22 mouse cellular contexts compared by ENCODE assay signal in the genomic region with DNA sequence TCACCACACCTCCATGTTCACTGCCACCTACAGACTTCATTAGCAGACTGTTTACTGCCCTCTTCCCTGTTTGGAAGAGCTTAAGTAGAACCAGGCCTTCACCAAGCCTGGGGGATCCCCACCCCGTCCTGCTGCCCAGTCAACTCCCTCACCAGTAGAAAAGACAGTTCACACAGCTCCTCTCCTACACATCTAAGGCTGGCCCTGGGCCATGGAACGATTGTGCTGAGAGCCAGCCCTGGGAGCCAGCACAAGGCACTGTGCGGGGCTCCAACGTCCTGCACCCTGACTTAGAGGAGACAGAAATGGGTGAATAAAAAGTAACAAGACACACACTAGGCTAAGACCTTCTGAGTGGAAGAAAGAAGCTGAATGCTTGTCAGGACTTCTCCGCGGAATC. TPM values are rescaled to one million over a fixed set of nuclear protein-coding genes. Genes with fewer than 3 reads are reported as not detected.
DNase-seq lines count a peak whose midpoint lies in the region; ATAC-seq and TF ChIP-seq lines count a peak whose summit lies in the region.
"Had no signal": no experiment of that assay in that cellular context is flagged by ENCODE, and none has a peak within 500 bp of the region (broad histone marks: within the 10 kb centered on the region; RNA-seq: fewer than 3 reads in every experiment).

No protein-coding gene starts in this region.

- TF ChIP-seq CTCF in layer of hippocampus, adult 2 months (conservative IDR thresholded peaks at IDR 0.05): no peak
- no peak for TF ChIP-seq CTCF in stomach, postnatal 0 days (IDR thresholded peaks at IDR 0.05; ENCODE audit: low read depth)
- TF ChIP-seq CTCF in midbrain, postnatal 0 days (IDR thresholded peaks at IDR 0.05): no peak

- H3K9ac ChIP-seq in embryonic facial prominence, embryonic 12.5 days: no peak overlapping the region
- no peak overlapping the region for H3K9ac ChIP-seq in limb, embryonic 11.5 days (ENCODE audit: low read length)
- H3K9ac ChIP-seq in stomach, postnatal 0 days (ENCODE audit: low read length): no peak overlapping the region
- H3K9ac ChIP-seq in forebrain, embryonic 11.5 days (ENCODE audit: low read length): no peak overlapping the region
- no peak overlapping the region for H3K9ac ChIP-seq in midbrain, postnatal 0 days (replicated peaks; ENCODE audit: low read length, poor library complexity, severe bottlenecking)
- H3K9ac ChIP-seq: hindbrain, embryonic 13.5 days; limb, embryonic 15.5 days; liver, embryonic 14.5 days; lung, embryonic 14.5 days had no signal

- H3K27me3 ChIP-seq in embryonic facial prominence, embryonic 12.5 days: no peaks in the 10 kb centered on the region
- H3K27me3 ChIP-seq in embryonic facial prominence, embryonic 10.5 days (replicated peaks; ENCODE audit: low read depth, poor library complexity, severe bottlenecking): no peaks in the 10 kb centered on the region
- no peaks in the 10 kb centered on the region for H3K27me3 ChIP-seq in limb, embryonic 11.5 days (ENCODE audit: control insufficient read depth, insufficient read depth, low read length)
- H3K27me3 ChIP-seq in stomach, postnatal 0 days (ENCODE audit: control insufficient read depth, insufficient read depth, low read length): no peaks in the 10 kb centered on the region
- no peaks in the 10 kb centered on the region for H3K27me3 ChIP-seq in forebrain, embryonic 11.5 days (ENCODE audit: control insufficient read depth, insufficient read depth, low read length)
- no peaks in the 10 kb centered on the region for H3K27me3 ChIP-seq in midbrain, postnatal 0 days (ENCODE audit: insufficient read depth, low read length)
- H3K27me3 ChIP-seq: hindbrain, embryonic 13.5 days; limb, embryonic 15.5 days had no signal

- H3K9me3 ChIP-seq in embryonic facial prominence, embryonic 12.5 days: peaks cover 3% of the 10 kb centered on the region; the same call in 1 of the 2 replicates
- peaks cover 15% of the 10 kb centered on the region for H3K9me3 ChIP-seq in embryonic facial prominence, embryonic 10.5 days
- H3K9me3 ChIP-seq in limb, embryonic 11.5 days (ENCODE audit: control insufficient read depth, low read length): no peaks in the 10 kb centered on the region
- H3K9me3 ChIP-seq in stomach, postnatal 0 days (ENCODE audit: control insufficient read depth, low read length): no peaks in the 10 kb centered on the region
- H3K9me3 ChIP-seq in forebrain, embryonic 11.5 days (ENCODE audit: control insufficient read depth, low read length): no peaks in the 10 kb centered on the region; the same call in 1 of the 2 replicates
- H3K9me3 ChIP-seq in midbrain, postnatal 0 days (ENCODE audit: low read length): no peaks in the 10 kb centered on the region

- no peak for ATAC-seq in embryonic facial prominence, embryonic 12.5 days (ENCODE audit: insufficient number of reproducible peaks, insufficient read depth, low FRiP score, low TSS enrichment)
- 0 out of 2 replicates have a peak, but pooled peaks have one; percentile 1 for ATAC-seq in limb, embryonic 11.5 days (ENCODE audit: insufficient number of reproducible peaks, low FRiP score, low TSS enrichment, low read depth)
- ATAC-seq in stomach, postnatal 0 days (ENCODE audit: low FRiP score, low TSS enrichment): 0 out of 2 replicates have a peak, but pooled peaks have one; percentile 10
- no peak for ATAC-seq in forebrain, embryonic 11.5 days (replicated peaks; ENCODE audit: low FRiP score)
- ATAC-seq in midbrain, postnatal 0 days (ENCODE audit: low FRiP score): no peak
- ATAC-seq: activated CD4-positive, CD25-positive, alpha-beta regulatory T cell, adult 4 months; forebrain, embryonic 16.5 days; midbrain, embryonic 16.5 days had no signal

- no peak overlapping the region for H3K4me2 ChIP-seq in embryonic facial prominence, embryonic 12.5 days (replicated peaks)
- no peak overlapping the region for H3K4me2 ChIP-seq in limb, embryonic 11.5 days (ENCODE audit: low read depth, severe bottlenecking)
- no peak overlapping the region for H3K4me2 ChIP-seq in stomach, postnatal 0 days (replicated peaks; ENCODE audit: low read depth)
- H3K4me2 ChIP-seq in forebrain, embryonic 11.5 days (ENCODE audit: low read depth, low read length, severe bottlenecking): no peak overlapping the region
- no peak overlapping the region for H3K4me2 ChIP-seq in midbrain, postnatal 0 days (ENCODE audit: low read depth, low read length, poor library complexity, severe bottlenecking)
- H3K4me2 ChIP-seq: hindbrain, embryonic 13.5 days; limb, embryonic 15.5 days; lung, embryonic 14.5 days had no signal

- no peak for TF ChIP-seq EP300 in stomach, postnatal 0 days (optimal IDR thresholded peaks at IDR 0.05)

- H3K36me3 ChIP-seq in embryonic facial prominence, embryonic 12.5 days: peaks cover 13% of the 10 kb centered on the region
- H3K36me3 ChIP-seq in embryonic facial prominence, embryonic 10.5 days (replicated peaks): peaks cover 26% of the 10 kb centered on the region
- H3K36me3 ChIP-seq in limb, embryonic 11.5 days (ENCODE audit: control insufficient read depth, insufficient read depth, low read length): no peaks in the 10 kb centered on the region
- no peaks in the 10 kb centered on the region for H3K36me3 ChIP-seq in stomach, postnatal 0 days (ENCODE audit: control insufficient read depth, insufficient read depth, low read length)
- no peaks in the 10 kb centered on the region; the same call in 1 of the 2 replicates for H3K36me3 ChIP-seq in forebrain, embryonic 11.5 days (ENCODE audit: control insufficient read depth, insufficient read depth, low read length)
- H3K36me3 ChIP-seq in midbrain, postnatal 0 days (ENCODE audit: insufficient read depth, low read length): no peaks in the 10 kb centered on the region
- H3K36me3 ChIP-seq: limb, embryonic 15.5 days had no signal

- H3K27ac ChIP-seq in embryonic facial prominence, embryonic 12.5 days: 0 out of 2 replicates have a peak overlapping the region, but pooled peaks have one; percentile 13
- no peak overlapping the region for H3K27ac ChIP-seq in embryonic facial prominence, embryonic 10.5 days (replicated peaks)
- H3K27ac ChIP-seq in layer of hippocampus, adult 2 months: peak overlapping the region; percentile 23; the same call in 1 of the 2 replicates
- H3K27ac ChIP-seq in limb, embryonic 11.5 days (replicated peaks; ENCODE audit: low read depth, low read length): 0 out of 2 replicates have a peak overlapping the region, but pooled peaks have one; percentile 5
- H3K27ac ChIP-seq in stomach, postnatal 0 days (replicated peaks): no peak overlapping the region
- no peak overlapping the region for H3K27ac ChIP-seq in forebrain, embryonic 11.5 days (ENCODE audit: low read depth, low read length)
- H3K27ac ChIP-seq in midbrain, postnatal 0 days (ENCODE audit: low read depth, low read length): no peak overlapping the region
- H3K27ac ChIP-seq: hindbrain, embryonic 13.5 days; kidney, postnatal 0 days; limb, embryonic 15.5 days; liver, embryonic 14.5 days had no signal

- no peak overlapping the region for H3K4me3 ChIP-seq in embryonic facial prominence, embryonic 12.5 days
- no peak overlapping the region for H3K4me3 ChIP-seq in embryonic facial prominence, embryonic 10.5 days
- H3K4me3 ChIP-seq in layer of hippocampus, adult 2 months: no peak overlapping the region
- H3K4me3 ChIP-seq in limb, embryonic 11.5 days (ENCODE audit: low read depth, low read length): no peak overlapping the region
- no peak overlapping the region for H3K4me3 ChIP-seq in stomach, postnatal 0 days (ENCODE audit: low read depth, low read length)
- no peak overlapping the region for H3K4me3 ChIP-seq in forebrain, embryonic 11.5 days (ENCODE audit: low read depth, low read length)
- H3K4me3 ChIP-seq in midbrain, postnatal 0 days (ENCODE audit: low read depth, low read length): no peak overlapping the region
- H3K4me3 ChIP-seq: hindbrain, embryonic 13.5 days; limb, embryonic 15.5 days had no signal

- WGBS in embryonic facial prominence, embryonic 12.5 days: 84% methylated on average over 6 of the region's 6 CpGs
- 88% methylated on average over 6 of the region's 6 CpGs for WGBS in embryonic facial prominence, embryonic 10.5 days
- 76% methylated on average over 6 of the region's 6 CpGs for WGBS in limb, embryonic 11.5 days
- 62% methylated on average over 6 of the region's 6 CpGs for WGBS in stomach, postnatal 0 days
- 88% methylated on average over 6 of the region's 6 CpGs for WGBS in forebrain, embryonic 11.5 days
- WGBS in midbrain, postnatal 0 days: 86% methylated on average over 6 of the region's 6 CpGs

- peaks cover 32% of the 10 kb centered on the region for H3K4me1 ChIP-seq in embryonic facial prominence, embryonic 12.5 days
- H3K4me1 ChIP-seq in embryonic facial prominence, embryonic 10.5 days: peaks cover 35% of the 10 kb centered on the region
- H3K4me1 ChIP-seq in limb, embryonic 11.5 days (ENCODE audit: control insufficient read depth, insufficient read depth, low read length): peaks cover 32% of the 10 kb centered on the region
- H3K4me1 ChIP-seq in stomach, postnatal 0 days (replicated peaks; ENCODE audit: control insufficient read depth, insufficient read depth): 0 out of 2 replicates have a peak, but pooled peaks cover 2% of the 10 kb centered on the region
- no peaks in the 10 kb centered on the region for H3K4me1 ChIP-seq in forebrain, embryonic 11.5 days (replicated peaks; ENCODE audit: control insufficient read depth, insufficient read depth, low read length)
- no peaks in the 10 kb centered on the region for H3K4me1 ChIP-seq in midbrain, postnatal 0 days (ENCODE audit: insufficient read depth, low read length)

- DNase-seq in embryonic facial prominence, embryonic 10.5 days (ENCODE audit: low spot score): no peak
- DNase-seq in layer of hippocampus, adult 2 months (ENCODE audit: low spot score in 2 of 2): no peak
- no peak for DNase-seq in layer of hippocampus, postnatal 14 days (ENCODE audit: low spot score in 2 of 2)
- no peak for DNase-seq in limb, embryonic 11.5 days (ENCODE audit: low spot score)
- no peak for DNase-seq in stomach, postnatal 0 days (ENCODE audit: low spot score)
- DNase-seq in forebrain, embryonic 11.5 days (ENCODE audit: low spot score): no peak
- no peak for DNase-seq in midbrain, postnatal 0 days (ENCODE audit: low spot score)
- DNase-seq: adrenal gland, adult 8-10 months; gastrocnemius, postnatal 36 days; kidney, adult 18-20 months; lung, embryonic 14.5 days; lung, postnatal 4 days; right cerebral cortex, adult 18-20 months; right cerebral cortex, postnatal 4 days had no signal

RNA-seq across cellular contexts. Expression of gene Tiam1, which starts 20.5 kb away (rescaled TPM):
- 38.9 and 39.1 TPM in 2 replicates for polyA plus RNA-seq in embryonic facial prominence, embryonic 12.5 days (2016; fragmentation: Nextera tagmentation; extraction: Ambion mirVana)
- 25.3 and 25.9 TPM in 2 replicates for polyA plus RNA-seq in embryonic facial prominence, embryonic 10.5 days (2016; fragmentation: Nextera tagmentation; extraction: Ambion mirVana)
- total RNA-seq in layer of hippocampus, adult 2 months (2021): 100 to 1,000 TPM; 124 to 125 TPM
- 10 to 100 TPM; 72.9 to 90.5 TPM for total RNA-seq in layer of hippocampus, postnatal 14 days (2021)
- polyA plus RNA-seq in limb, embryonic 11.5 days (2014; fragmentation: Nextera tagmentation; extraction: Ambion mirVana): 53.3 and 55.9 TPM in 2 replicates
- 18.4 and 18.8 TPM in 2 replicates for polyA plus RNA-seq in stomach, postnatal 0 days (2015; fragmentation: Nextera tagmentation; extraction: Ambion mirVana)
- 22.7 and 30.4 TPM in 2 replicates for polyA plus RNA-seq in forebrain, embryonic 11.5 days (2014; fragmentation: Nextera tagmentation; extraction: Ambion mirVana)
- total RNA-seq in midbrain, postnatal 0 days (2014; rRNA removed): 26.3 and 26.9 TPM in 2 replicates
- polyA plus RNA-seq in midbrain, postnatal 0 days (2015; fragmentation: Nextera tagmentation; extraction: Ambion mirVana): 15.5 and 17.6 TPM in 2 replicates

Comparison
In these comparisons a context has a peak if more than half of its experiments do, and no peak if none do; other contexts are left out.
1. H3K27ac ChIP-seq: peak in embryonic facial prominence, embryonic 12.5 days (single experiment), layer of hippocampus, adult 2 months (single experiment) and limb, embryonic 11.5 days (single experiment); none in embryonic facial prominence, embryonic 10.5 days (single experiment), stomach, postnatal 0 days (single experiment), forebrain, embryonic 11.5 days (single experiment) and midbrain, postnatal 0 days (single experiment).
2. ATAC-seq: peak in limb, embryonic 11.5 days (single experiment) and stomach, postnatal 0 days (single experiment); none in embryonic facial prominence, embryonic 12.5 days (single experiment), forebrain, embryonic 11.5 days (single experiment) and midbrain, postnatal 0 days (single experiment).